Mouse (Mus musculus) E14TG2a.4 (cell line): ENCODE measurements around the gene Timm29.

Source experiments
- CTCF ChIP-seq: conservative IDR thresholded peaks from 2 replicates; pipeline ENCODE4 v1.5.1; 2014; ENCODE audit warnings: low read length
- NANOG ChIP-seq: IDR thresholded peaks from 2 replicates; pipeline ENCODE4 v1.6.1; 2014; ENCODE audit warnings: borderline replicate concordance, low read length, mixed read lengths
- POU5F1 ChIP-seq: IDR thresholded peaks from 2 replicates; pipeline ENCODE4 v1.6.1; 2014; ENCODE audit warnings: low read length, borderline replicate concordance

- TF ChIP-seq CTCF (no peak), POU5F1 (no peak), NANOG (no peak)
Observed at GRCm38 (mm10) chr9:21545916-21546788, 46.4 kb upstream of the Timm29 start.
